Mouse (Mus musculus) forebrain, embryonic 10.5 days (tissue): ENCODE results near the gene Plekhm3. TPM values are rescaled to one million over a fixed set of nuclear protein-coding genes. Genes with fewer than 3 reads are reported as not detected.

Source experiments
- DNase-seq: peaks from one replicate; pipeline ENCODE4 v3.0.0-alpha.2; 2017; ENCODE audit warnings: low spot score; ENCODE audit errors: extremely low spot score
- H3K27ac ChIP-seq: fragments of 300-500 bp; sonication (generic); 2 replicates; pipeline ENCODE4 v1.5.1; 2016; ENCODE audit warnings: mild to moderate bottlenecking
- H3K27me3 ChIP-seq: fragments of 300-500 bp; sonication (generic); 2 replicates; pipeline ENCODE4 v1.6.1; 2016; ENCODE audit warnings: mild to moderate bottlenecking; ENCODE audit not compliant: poor library complexity, severe bottlenecking
- H3K36me3 ChIP-seq: fragments of 300-500 bp; sonication (generic); replicated peaks from 2 replicates; pipeline ENCODE4 v1.6.1; 2016; ENCODE audit warnings: mild to moderate bottlenecking, moderate library complexity
- H3K4me1 ChIP-seq: fragments of 300-500 bp; sonication (generic); 2 replicates; pipeline ENCODE4 v1.6.1; 2016
- H3K4me3 ChIP-seq: fragments of 300-500 bp; sonication (generic); 2 replicates; pipeline ENCODE4 v1.5.1; 2016; ENCODE audit warnings: mild to moderate bottlenecking, moderate library complexity
- H3K9me3 ChIP-seq: fragments of 300-500 bp; sonication (generic); 2 replicates; pipeline ENCODE4 v1.6.1; 2016; ENCODE audit warnings: mild to moderate bottlenecking, moderate library complexity
- WGBS: fragments of 180-500 bp; shearing (Covaris S2); methylation state at CpG from one replicate; pipeline ENCODE4 v1.1.7; 2016; 5-methylcytosine and 5-hydroxymethylcytosine counted together
- polyA plus RNA-seq: library from polyadenylated mRNA; unstranded; fragments of >200 nt; fragmentation: Nextera tagmentation; extraction: Ambion mirVana; gene quantifications from 2 replicates; pipeline ENCODE4 v1.2.1, GENCODE M21; 2016

The Plekhm3 gene
- polyA plus RNA-seq, 1 experiment from 2014 or later = 7.2 TPM

GRCm38 (mm10) chr1:64738661-64739082, 218.0 kb downstream of the Plekhm3 start:
- H3K4me1 ChIP-seq = peaks cover 57% of the 10 kb centered on the region
- peak; percentile 51 for DNase-seq

GRCm38 (mm10) chr1:64738180-64738555, 218.5 kb downstream of the Plekhm3 start:
- H3K36me3 ChIP-seq = no peaks in the 10 kb centered on the region
- under 1% methylated on average over 11 of the region's 11 CpGs for WGBS
- peaks cover 69% of the 10 kb centered on the region for H3K27me3 ChIP-seq
- H3K27ac ChIP-seq = peak overlapping the region; percentile 78
- no peaks in the 10 kb centered on the region for H3K9me3 ChIP-seq
- DNase-seq = no peak
- H3K4me3 ChIP-seq = peak overlapping the region; percentile 74
- H3K4me1 ChIP-seq = peaks cover 63% of the 10 kb centered on the region

More at GRCm38 (mm10) chr1:64738661-64739082, 218.0 kb downstream of the Plekhm3 start:
- Histone ChIP-seq H3K4me3 (peak overlapping the region; percentile 74), H3K27ac (peak overlapping the region; percentile 78), H3K36me3 (no peaks in the 10 kb centered on the region), H3K27me3 (peaks cover 64% of the 10 kb centered on the region), H3K9me3 (no peaks in the 10 kb centered on the region)
- WGBS = under 1% methylated on average over 14 of the region's 14 CpGs

GRCm38 (mm10) chr1:64737502-64738179, 219.0 kb downstream of the Plekhm3 start, which contains the start of gene Fzd5:
TSS of gene Fzd5 (minus strand) at chr1:64737751.
- Histone ChIP-seq H3K4me1 (peaks cover 68% of the 10 kb centered on the region), H3K27ac (peak within 1 kb of the TSS; percentile 85), H3K27me3 (peaks cover 74% of the 10 kb centered on the region), H3K36me3 (no peaks in the 10 kb centered on the region), H3K4me3 (peak within 1 kb of the TSS; percentile 74), H3K9me3 (no peaks in the 10 kb centered on the region)
- peak; percentile 93 for DNase-seq
- under 1% methylated on average over 70 of the region's 73 CpGs for WGBS

- peaks cover 75% of the 10 kb centered on the region for H3K4me1 ChIP-seq
- WGBS = under 1% methylated on average over 56 of the region's 56 CpGs
- peak overlapping the region; percentile 85 for H3K27ac ChIP-seq
- H3K36me3 ChIP-seq = no peaks in the 10 kb centered on the region
- H3K4me3 ChIP-seq = peak overlapping the region; percentile 74
- H3K27me3 ChIP-seq = peaks cover 82% of the 10 kb centered on the region
- H3K9me3 ChIP-seq = no peaks in the 10 kb centered on the region
- DNase-seq = peak; percentile 53
Measured at GRCm38 (mm10) chr1:64736681-64737501, 219.7 kb downstream of the Plekhm3 start.

Other genes starting within 250 kb of the Plekhm3 start
- 1.4 and 2.3 TPM in 2 replicates for gene Fzd5, start 219.1 kb downstream of the Plekhm3 start, polyA plus RNA-seq
- gene Akr1cl, start 75.9 kb upstream of the Plekhm3 start, polyA plus RNA-seq = 0.22 and 0.37 TPM in 2 replicates
- gene Cryge, start 94.3 kb upstream of the Plekhm3 start, polyA plus RNA-seq = 2.0 and 2.9 TPM in 2 replicates
- not detected in 2 replicates for gene Crygd, start 106.6 kb upstream of the Plekhm3 start, polyA plus RNA-seq
- gene Crygc, start 116.9 kb upstream of the Plekhm3 start, polyA plus RNA-seq = 0.37 and 0.64 TPM in 2 replicates
- gene Crygb, start 125.5 kb upstream of the Plekhm3 start, polyA plus RNA-seq = not detected in 2 replicates
- not detected in 2 replicates for gene Cryga, start 146.5 kb upstream of the Plekhm3 start, polyA plus RNA-seq
- gene Gm28845, start 162.7 kb upstream of the Plekhm3 start, polyA plus RNA-seq = not detected in 2 replicates
- gene D630023F18Rik, start 166.4 kb upstream of the Plekhm3 start, polyA plus RNA-seq = 0.14 and 0.25 TPM in 2 replicates
- gene Idh1, start 229.7 kb upstream of the Plekhm3 start, polyA plus RNA-seq = 245 and 249 TPM in 2 replicates
- 13.1 and 16.3 TPM in 2 replicates for gene Pikfyve, start 229.9 kb upstream of the Plekhm3 start, polyA plus RNA-seq